Mouse (Mus musculus) limb, embryonic 13.5 days (tissue): Measurements from ENCODE around the gene Kcnk13. TPM values are rescaled to one million over a fixed set of nuclear protein-coding genes. Genes with fewer than 3 reads are reported as not detected.

ENCODE experiments used
- ATAC-seq: fragments of 200-750 bp; cut with Nextera tagmentation; 2 replicates; pipeline ENCODE4 v1.8.0; 2017; ENCODE audit warnings: low read depth, moderate number of reproducible peaks, moderate TSS enrichment; ENCODE audit not compliant: low FRiP score
- H3K27ac ChIP-seq: fragments of 300-500 bp; sonication (generic); 2 replicates; pipeline ENCODE4 v1.5.1; 2015; ENCODE audit warnings: inconsistent platforms, mild to moderate bottlenecking, moderate library complexity
- H3K27me3 ChIP-seq: fragments of 300-500 bp; sonication (generic); 2 replicates; pipeline ENCODE4 v1.6.1; 2015; ENCODE audit warnings: mild to moderate bottlenecking, inconsistent platforms
- H3K36me3 ChIP-seq: fragments of 300-500 bp; sonication (generic); 2 replicates; pipeline ENCODE4 v1.6.1; 2015; ENCODE audit warnings: inconsistent platforms, mild to moderate bottlenecking, moderate library complexity
- H3K4me1 ChIP-seq: fragments of 300-500 bp; sonication (generic); 2 replicates; pipeline ENCODE4 v1.6.1; 2015; ENCODE audit warnings: inconsistent platforms
- H3K4me2 ChIP-seq: fragments of 300-500 bp; sonication (generic); replicated peaks from 2 replicates; pipeline ENCODE4 v1.6.1; 2015; ENCODE audit warnings: inconsistent platforms, mild to moderate bottlenecking, moderate library complexity
- H3K4me3 ChIP-seq: fragments of 300-500 bp; sonication (generic); 2 replicates; pipeline ENCODE4 v1.5.1; 2015; ENCODE audit warnings: moderate library complexity, mild to moderate bottlenecking, inconsistent platforms
- H3K9ac ChIP-seq: fragments of 300-500 bp; sonication (generic); 2 replicates; pipeline ENCODE4 v1.6.1; 2015; ENCODE audit warnings: mild to moderate bottlenecking, inconsistent platforms
- H3K9me3 ChIP-seq: fragments of 300-500 bp; sonication (generic); 2 replicates; pipeline ENCODE4 v1.6.1; 2016; ENCODE audit warnings: inconsistent platforms
- WGBS: fragments of 180-500 bp; shearing (Covaris S2); methylation state at CpG from one replicate; pipeline ENCODE4 v1.1.7; 2015; 5-methylcytosine and 5-hydroxymethylcytosine counted together
- polyA plus RNA-seq: library from polyadenylated mRNA; unstranded; fragments of >200 nt; fragmentation: Nextera tagmentation; extraction: Ambion mirVana; gene quantifications from 2 replicates; pipeline ENCODE4 v1.2.1, GENCODE M21; 2015

Kcnk13 gene
- polyA plus RNA-seq, 1 experiment from 2014 or later: 2.4 TPM

DNA sequence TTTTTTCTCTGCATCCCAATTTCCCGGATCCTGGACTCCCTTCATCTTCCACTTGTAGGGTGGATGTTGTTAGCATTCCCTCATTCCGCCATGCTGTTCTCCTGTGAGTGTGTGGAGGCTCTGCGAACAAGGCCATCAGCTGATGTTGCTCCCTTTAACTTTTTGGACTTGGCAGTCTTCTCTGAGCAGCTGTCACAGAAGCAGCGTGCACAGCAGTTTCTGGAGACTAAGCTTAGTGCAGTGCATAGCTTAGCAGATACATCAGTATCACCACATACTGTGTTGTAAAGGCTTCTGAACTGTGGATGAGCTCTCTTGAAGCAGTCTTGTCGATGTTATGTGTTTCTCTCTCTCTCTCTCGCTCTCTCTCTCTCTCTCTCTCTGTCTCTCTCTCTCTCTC, 25.1 kb upstream of the Kcnk13 start:
- Histone ChIP-seq H3K4me1 (no peaks in the 10 kb centered on the region), H3K27me3 (no peaks in the 10 kb centered on the region), H3K4me3 (no peak overlapping the region), H3K4me2 (no peak overlapping the region), H3K36me3 (peaks cover 72% of the 10 kb centered on the region), H3K9me3 (no peaks in the 10 kb centered on the region), H3K9ac (no peak overlapping the region), H3K27ac (no peak overlapping the region)
- WGBS: 88% methylated on average over 6 of the region's 6 CpGs
- no peak for ATAC-seq

DNA sequence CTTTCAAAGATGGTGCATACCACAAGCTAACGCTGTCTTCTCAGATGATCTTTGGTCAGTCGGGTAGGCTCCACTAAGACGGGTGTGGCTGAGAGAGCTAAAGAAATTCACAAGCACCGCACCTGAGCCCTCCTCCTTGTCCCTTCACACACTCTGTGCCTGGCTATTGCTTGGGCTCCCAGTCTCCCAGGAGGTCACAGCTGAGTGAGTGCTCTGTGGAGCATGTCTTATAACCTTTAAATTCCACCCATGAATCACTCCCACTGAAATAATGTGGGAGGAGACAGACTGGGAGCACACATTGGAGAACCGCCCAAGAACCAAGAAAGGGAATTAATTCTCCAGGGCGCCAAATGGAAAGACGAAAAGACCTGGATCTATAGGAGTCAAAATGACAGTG, 23.6 kb upstream of the Kcnk13 start:
- Histone ChIP-seq H3K4me3 (no peak overlapping the region), H3K4me1 (no peaks in the 10 kb centered on the region), H3K9me3 (no peaks in the 10 kb centered on the region), H3K4me2 (no peak overlapping the region), H3K27me3 (no peaks in the 10 kb centered on the region), H3K36me3 (peaks cover 63% of the 10 kb centered on the region), H3K9ac (no peak overlapping the region), H3K27ac (no peak overlapping the region)
- ATAC-seq: no peak
- WGBS: 94% methylated on average over 7 of the region's 7 CpGs

DNA sequence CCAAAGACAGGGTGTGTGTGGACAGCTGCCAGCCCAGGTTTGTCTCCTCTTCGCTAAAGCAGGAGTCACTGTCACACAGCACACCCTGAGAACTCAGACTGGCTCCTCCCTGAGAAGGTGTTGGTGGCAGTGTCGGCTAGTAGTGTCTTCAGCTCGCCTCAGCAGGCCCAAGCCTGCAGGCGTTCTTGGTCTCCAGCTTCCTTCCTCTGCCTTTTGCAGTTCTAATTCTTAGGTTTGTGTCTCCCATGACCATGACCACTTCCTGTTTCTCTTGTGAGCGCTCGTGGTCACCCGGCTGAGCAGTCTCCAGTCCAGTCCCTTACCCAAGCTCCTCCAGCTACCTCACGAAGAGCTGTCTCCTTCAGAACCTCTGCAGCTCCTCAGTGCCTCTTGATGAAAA, 21.9 kb upstream of the Kcnk13 start:
- Histone ChIP-seq H3K4me1 (no peaks in the 10 kb centered on the region), H3K27me3 (no peaks in the 10 kb centered on the region), H3K27ac (no peak overlapping the region), H3K4me3 (no peak overlapping the region), H3K9ac (no peak overlapping the region), H3K36me3 (peaks cover 62% of the 10 kb centered on the region), H3K9me3 (no peaks in the 10 kb centered on the region), H3K4me2 (no peak overlapping the region)
- no peak for ATAC-seq
- 78% methylated on average over 8 of the region's 8 CpGs for WGBS

DNA sequence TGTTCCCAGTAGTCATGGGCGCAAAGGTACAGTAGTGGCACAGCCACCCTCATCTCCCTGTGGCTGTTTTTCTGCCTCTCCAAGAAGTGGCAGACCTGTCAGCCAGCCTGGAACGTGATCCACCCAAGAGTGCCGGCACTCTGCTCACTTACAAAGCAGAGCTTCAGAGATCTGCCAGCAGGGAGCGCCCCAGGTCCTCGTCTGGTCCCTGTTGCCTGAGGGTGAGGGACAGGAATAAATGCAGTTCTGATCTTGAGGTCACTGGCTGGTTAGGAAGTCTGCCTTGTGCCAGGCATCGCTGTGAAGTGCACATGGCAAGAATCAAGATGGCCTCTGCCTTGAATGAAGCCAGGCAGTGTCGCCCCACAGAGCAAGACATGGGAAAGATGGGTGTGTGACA, 11.4 kb upstream of the Kcnk13 start:
- ATAC-seq: no peak
- Histone ChIP-seq H3K27ac (no peak overlapping the region), H3K9ac (no peak overlapping the region), H3K27me3 (no peaks in the 10 kb centered on the region), H3K36me3 (peaks cover 23% of the 10 kb centered on the region), H3K9me3 (no peaks in the 10 kb centered on the region), H3K4me3 (no peak overlapping the region), H3K4me1 (no peaks in the 10 kb centered on the region), H3K4me2 (no peak overlapping the region)
- WGBS: 56% methylated on average over 7 of the region's 7 CpGs

DNA sequence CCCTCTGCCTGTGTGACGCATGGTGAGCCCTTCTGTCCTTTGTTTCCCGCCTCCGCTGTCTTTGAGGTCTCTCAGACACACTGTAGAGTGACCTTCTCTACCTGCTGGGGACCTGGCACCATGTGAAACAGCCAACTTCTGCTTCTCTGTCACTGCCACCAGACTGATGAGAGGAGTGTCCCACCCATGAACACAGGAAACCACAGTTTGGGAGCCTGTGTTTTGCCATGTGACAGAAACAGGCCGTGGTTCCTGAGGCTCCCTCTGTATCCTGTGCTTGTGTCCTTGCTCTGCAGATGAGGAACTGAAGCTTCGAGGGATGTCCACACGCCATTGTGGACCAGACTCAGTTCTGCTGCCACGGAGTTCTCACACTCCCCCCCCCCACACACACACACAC, 7.9 kb upstream of the Kcnk13 start:
- Histone ChIP-seq H3K9ac (no peak overlapping the region), H3K36me3 (peaks cover 13% of the 10 kb centered on the region), H3K9me3 (no peaks in the 10 kb centered on the region), H3K4me1 (no peaks in the 10 kb centered on the region), H3K27ac (no peak overlapping the region), H3K27me3 (peaks cover 15% of the 10 kb centered on the region; the same call in 1 of the 2 replicates), H3K4me2 (no peak overlapping the region), H3K4me3 (no peak overlapping the region)
- no peak for ATAC-seq
- WGBS: 87% methylated on average over 7 of the region's 7 CpGs

DNA sequence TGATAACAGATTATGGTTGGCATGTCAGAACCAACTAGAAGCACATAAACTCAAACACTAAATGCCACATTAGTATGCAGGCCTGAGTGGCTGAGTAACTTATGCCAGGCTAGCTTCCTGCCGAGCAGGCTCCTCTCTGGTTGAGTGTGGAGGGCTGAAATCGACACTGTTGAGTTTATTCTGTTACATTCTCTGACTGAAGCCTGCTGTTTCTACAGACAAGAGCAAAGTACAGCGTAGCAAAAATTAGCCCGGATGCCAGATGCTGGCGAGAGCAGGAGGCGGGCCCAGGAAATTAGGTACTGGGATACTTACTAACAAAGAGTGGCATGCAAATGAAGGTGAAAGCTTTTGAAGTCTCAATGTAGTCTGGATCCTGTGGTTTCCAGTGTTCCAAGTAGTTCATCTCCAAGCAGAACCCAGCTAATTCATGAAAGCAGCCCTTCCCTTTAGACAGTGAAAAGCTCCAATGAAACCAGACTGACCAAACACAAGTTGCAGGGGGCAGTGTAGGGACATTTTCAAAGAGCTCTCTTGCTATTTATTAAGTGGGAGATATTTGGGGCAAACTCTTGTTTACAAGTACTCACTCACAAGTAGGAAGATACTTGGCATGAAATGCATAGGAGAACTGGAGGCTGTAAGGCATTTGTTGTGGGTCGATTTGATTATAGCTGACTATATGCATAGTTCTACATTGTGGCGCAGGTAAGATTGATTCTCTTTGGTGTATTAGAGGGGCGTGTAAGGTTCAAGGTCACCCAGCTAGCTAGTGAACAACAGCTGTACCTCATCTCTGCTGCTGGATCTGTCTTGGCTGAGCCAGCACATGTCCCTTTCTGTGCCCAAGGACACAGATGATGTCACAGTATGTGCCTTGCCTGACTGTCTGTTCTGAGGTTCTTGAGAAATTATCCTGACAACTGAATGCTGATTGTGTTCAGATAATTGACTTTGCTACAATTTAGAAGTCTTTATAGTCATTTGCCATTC, 5.9 kb upstream of the Kcnk13 start:
- H3K9ac ChIP-seq: no peak overlapping the region
- whole genome bisulfite sequencing: 64% methylated on average over 9 of the region's 9 CpGs
- H3K9me3 ChIP-seq: no peaks in the 10 kb centered on the region
- H3K4me3 ChIP-seq: no peak overlapping the region
- H3K36me3 ChIP-seq: peaks cover 13% of the 10 kb centered on the region
- H3K27me3 ChIP-seq: peaks cover 24% of the 10 kb centered on the region
- H3K4me1 ChIP-seq: no peaks in the 10 kb centered on the region
- no peak for ATAC-seq
- no peak overlapping the region for H3K27ac ChIP-seq
- no peak overlapping the region for H3K4me2 ChIP-seq

DNA sequence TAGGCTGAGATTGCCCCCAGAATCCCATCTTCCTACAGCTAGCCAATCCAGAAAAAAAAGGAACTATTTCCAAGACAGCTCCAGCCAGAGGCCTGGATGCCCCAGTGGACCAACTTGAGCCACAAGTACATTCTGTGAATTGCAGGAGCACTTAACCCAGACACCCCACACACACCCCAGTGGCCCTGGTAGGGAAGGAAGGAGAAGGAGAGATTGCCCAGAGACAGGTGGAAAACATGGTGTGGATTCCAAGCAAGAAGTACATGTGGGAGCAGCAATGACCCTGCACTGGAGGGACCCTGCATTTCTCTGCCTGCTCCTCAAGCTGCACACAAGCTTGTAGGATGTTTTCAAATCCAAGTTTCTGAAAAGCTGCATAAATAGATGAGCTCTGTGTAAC, 5.0 kb upstream of the Kcnk13 start:
- Histone ChIP-seq H3K4me1 (peaks cover 3% of the 10 kb centered on the region), H3K9ac (no peak overlapping the region), H3K27ac (no peak overlapping the region), H3K9me3 (no peaks in the 10 kb centered on the region), H3K4me2 (no peak overlapping the region), H3K4me3 (no peak overlapping the region), H3K27me3 (peaks cover 33% of the 10 kb centered on the region), H3K36me3 (peaks cover 13% of the 10 kb centered on the region)
- no peak for ATAC-seq

DNA sequence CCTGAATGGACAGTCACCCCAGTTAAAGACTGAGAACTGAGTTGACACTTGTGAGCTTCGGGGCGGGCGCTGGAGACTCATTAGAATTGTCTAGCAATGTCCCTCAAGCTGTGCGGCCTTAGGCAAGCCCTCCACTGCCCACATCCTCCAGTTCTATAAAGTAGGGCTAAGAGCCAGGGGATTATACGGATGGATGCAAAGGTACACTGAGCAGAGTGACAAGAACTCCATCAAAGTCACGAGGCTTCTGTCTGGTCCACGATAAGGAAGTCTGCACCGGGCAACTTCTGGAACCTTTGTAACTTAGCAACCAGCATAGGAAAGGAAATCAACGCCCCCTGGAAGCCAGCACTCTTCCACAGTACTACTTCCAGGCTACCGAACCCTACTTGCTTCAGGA, 4.4 kb upstream of the Kcnk13 start:
- Histone ChIP-seq H3K4me2 (no peak overlapping the region), H3K9me3 (no peaks in the 10 kb centered on the region), H3K4me3 (no peak overlapping the region), H3K27me3 (peaks cover 39% of the 10 kb centered on the region), H3K4me1 (peaks cover 9% of the 10 kb centered on the region), H3K27ac (no peak overlapping the region), H3K36me3 (peaks cover 13% of the 10 kb centered on the region), H3K9ac (no peak overlapping the region)
- 36% methylated on average over 10 of the region's 10 CpGs for WGBS
- ATAC-seq: no peak

DNA sequence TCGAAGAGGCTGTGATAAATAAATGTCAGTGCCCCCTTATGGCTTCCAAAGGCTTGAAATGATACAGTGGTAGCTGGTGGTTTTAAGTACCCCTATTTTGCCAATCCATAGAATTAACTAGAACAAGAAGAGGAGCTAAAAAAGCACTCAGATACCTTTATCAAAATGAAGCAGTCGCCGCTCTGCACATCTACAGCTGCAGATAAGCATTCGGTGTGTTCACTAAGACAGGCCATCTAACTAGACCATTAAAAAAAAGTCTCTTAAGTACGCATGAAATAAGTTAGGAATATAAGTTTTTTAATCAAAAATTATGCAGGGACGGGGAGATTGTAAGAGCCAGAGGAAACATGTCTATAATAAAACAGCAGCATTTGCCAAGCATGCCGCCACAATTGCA, 3.6 kb upstream of the Kcnk13 start:
- no peak for ATAC-seq
- 90% methylated on average over 7 of the region's 7 CpGs for WGBS
- no peak overlapping the region for H3K4me2 ChIP-seq
- no peak overlapping the region for H3K9ac ChIP-seq
- peaks cover 7% of the 10 kb centered on the region for H3K36me3 ChIP-seq
- no peak overlapping the region for H3K4me3 ChIP-seq
- peaks cover 47% of the 10 kb centered on the region for H3K27me3 ChIP-seq
- H3K4me1 ChIP-seq: peaks cover 17% of the 10 kb centered on the region
- H3K9me3 ChIP-seq: no peaks in the 10 kb centered on the region
- no peak overlapping the region for H3K27ac ChIP-seq

DNA sequence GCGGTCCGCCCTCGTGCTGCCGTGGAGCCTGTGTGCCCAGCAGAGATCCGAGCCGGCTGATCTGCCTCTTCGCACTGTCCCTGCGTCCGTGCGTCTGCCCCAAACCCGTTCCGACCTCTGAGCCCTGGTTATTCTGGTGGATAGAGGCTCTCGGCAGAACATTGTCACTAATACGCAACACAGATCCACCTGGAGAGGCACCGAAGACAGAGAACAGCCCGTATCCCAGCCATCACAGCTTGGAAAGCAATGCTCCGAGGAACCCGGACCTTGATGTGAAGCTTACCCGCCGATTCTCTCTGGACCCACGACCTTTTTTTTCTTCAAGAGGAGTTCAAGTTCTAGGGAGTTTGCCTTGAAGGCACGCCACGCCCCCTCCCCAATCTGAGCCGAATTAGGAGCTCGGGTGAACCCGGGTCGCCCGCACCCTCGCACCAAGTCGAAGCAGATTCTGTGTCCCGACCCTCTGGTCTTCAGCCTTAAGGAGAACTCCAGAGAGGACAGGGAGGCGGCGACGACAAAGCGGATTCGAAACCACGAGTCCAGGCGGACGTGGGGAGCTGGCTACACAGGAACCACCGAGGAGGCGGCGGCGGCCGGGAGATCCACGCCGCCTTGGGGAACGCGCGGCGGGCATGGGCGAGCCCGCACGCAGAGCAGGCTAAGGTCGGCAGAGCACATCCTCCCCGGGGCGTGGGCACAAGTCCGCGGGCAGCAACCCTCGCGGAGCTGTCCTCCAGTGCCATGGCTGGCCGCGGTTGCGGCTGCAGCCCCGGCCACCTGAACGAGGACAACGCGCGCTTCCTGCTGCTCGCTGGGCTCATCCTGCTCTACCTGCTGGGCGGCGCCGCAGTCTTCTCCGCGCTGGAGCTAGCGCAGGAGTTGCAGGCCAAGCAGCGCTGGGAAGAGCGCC, 1.2 kb downstream of the Kcnk13 start:
- no peak; the same call in 1 of the 2 replicates for ATAC-seq
- 1% methylated on average over 77 of the region's 77 CpGs for WGBS
- peaks cover 86% of the 10 kb centered on the region for H3K27me3 ChIP-seq
- peaks cover 32% of the 10 kb centered on the region for H3K4me1 ChIP-seq
- no peaks in the 10 kb centered on the region for H3K9me3 ChIP-seq
- no peak overlapping the region for H3K27ac ChIP-seq
- H3K4me2 ChIP-seq: peak overlapping the region; percentile 96
- H3K9ac ChIP-seq: peak overlapping the region; percentile 59
- H3K36me3 ChIP-seq: no peaks in the 10 kb centered on the region
- peak overlapping the region; percentile 54 for H3K4me3 ChIP-seq

DNA sequence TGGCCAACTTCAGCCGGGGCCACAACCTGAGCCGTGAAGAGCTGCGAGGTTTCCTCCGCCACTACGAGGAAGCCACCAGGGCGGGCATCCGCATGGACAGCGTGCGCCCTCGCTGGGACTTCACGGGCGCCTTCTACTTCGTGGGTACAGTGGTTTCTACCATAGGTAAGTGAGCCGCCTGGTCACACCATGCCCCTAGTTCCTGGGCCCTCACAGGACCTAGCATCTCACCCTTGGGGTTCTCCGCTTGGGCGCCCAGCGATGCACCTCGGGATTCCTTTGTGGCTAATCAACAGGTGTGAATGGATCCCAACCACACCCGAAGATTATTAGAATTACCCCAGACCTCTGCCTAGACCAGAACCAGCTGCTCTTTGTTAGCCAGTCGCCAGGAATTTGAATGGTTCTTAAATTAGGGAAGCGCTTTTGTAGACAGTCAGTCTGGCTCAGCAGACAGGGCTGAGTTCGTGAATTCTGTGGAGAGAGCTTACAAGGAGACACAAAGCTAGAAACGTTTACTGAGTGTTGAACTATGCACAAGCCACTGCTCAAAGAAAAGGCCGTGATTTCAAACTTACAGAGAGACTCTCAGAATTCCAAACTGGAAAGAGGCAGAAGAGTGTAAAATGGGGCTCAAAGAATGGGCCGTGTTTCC, 1.9 kb downstream of the Kcnk13 start:
- Histone ChIP-seq H3K4me2 (peak overlapping the region; percentile 96), H3K4me3 (peak overlapping the region; percentile 54), H3K4me1 (peaks cover 32% of the 10 kb centered on the region), H3K27me3 (peaks cover 86% of the 10 kb centered on the region), H3K9me3 (no peaks in the 10 kb centered on the region), H3K9ac (peak overlapping the region; percentile 59), H3K27ac (no peak overlapping the region), H3K36me3 (no peaks in the 10 kb centered on the region)
- no peak for ATAC-seq
- 3% methylated on average over 25 of the region's 25 CpGs for WGBS
